9 mouse cellular contexts compared by ENCODE assay signal in genomic region chr13:56108849-56109519, GRCm38 (mm10). TPM values are rescaled to one million over a fixed set of nuclear protein-coding genes. Genes with fewer than 3 reads are reported as not detected.
DNase-seq lines count a peak whose midpoint lies in the region; ATAC-seq and TF ChIP-seq lines count a peak whose summit lies in the region.
"Had no signal": no experiment of that assay in that cellular context is flagged by ENCODE, and none has a peak within 500 bp of the region (broad histone marks: within the 10 kb centered on the region; RNA-seq: fewer than 3 reads in every experiment).

No protein-coding gene starts in this region.

- no peaks in the 10 kb centered on the region for H3K9me3 ChIP-seq in forebrain, embryonic 14.5 days (replicated peaks; ENCODE audit: control insufficient read depth, low read length)
- no peaks in the 10 kb centered on the region for H3K9me3 ChIP-seq in forebrain, embryonic 10.5 days
- H3K9me3 ChIP-seq in kidney, postnatal 0 days (replicated peaks; ENCODE audit: low read length), result no peaks in the 10 kb centered on the region
- no peaks in the 10 kb centered on the region for H3K9me3 ChIP-seq in hindbrain, postnatal 0 days (ENCODE audit: low read length)
- no peaks in the 10 kb centered on the region for H3K9me3 ChIP-seq in neural tube, embryonic 15.5 days (replicated peaks)

- no peak for TF ChIP-seq CTCF in kidney, postnatal 0 days (IDR thresholded peaks at IDR 0.05; ENCODE audit: low read depth)
- no peak for TF ChIP-seq CTCF in hindbrain, postnatal 0 days (IDR thresholded peaks at IDR 0.05; ENCODE audit: low read depth)

- 51% methylated on average over 17 of the region's 17 CpGs for WGBS in forebrain, embryonic 14.5 days
- WGBS in forebrain, embryonic 10.5 days, result 86% methylated on average over 17 of the region's 17 CpGs
- 25% methylated on average over 17 of the region's 17 CpGs for WGBS in kidney, postnatal 0 days
- WGBS in hindbrain, postnatal 0 days, result 48% methylated on average over 17 of the region's 17 CpGs
- WGBS in neural tube, embryonic 15.5 days, result 36% methylated on average over 17 of the region's 17 CpGs

- peak; percentile 46 for DNase-seq in forebrain, embryonic 14.5 days (ENCODE audit: low spot score)
- no peak for DNase-seq in forebrain, embryonic 10.5 days (ENCODE audit: extremely low spot score, low spot score)
- peak; percentile 74 for DNase-seq in kidney, postnatal 0 days (ENCODE audit: low spot score)
- no peak for DNase-seq in kidney, postnatal 10 days
- peak; percentile 39 for DNase-seq in hindbrain, postnatal 0 days (ENCODE audit: low spot score)
- DNase-seq in adrenal gland, postnatal 4 days (ENCODE audit: low spot score in 2 of 2), result no peak
- DNase-seq in right cerebral cortex, adult 18-20 months, result no peak

- peaks cover 26% of the 10 kb centered on the region for H3K4me1 ChIP-seq in forebrain, embryonic 14.5 days (ENCODE audit: control insufficient read depth, insufficient read depth, low read length)
- peaks cover 54% of the 10 kb centered on the region for H3K4me1 ChIP-seq in forebrain, embryonic 10.5 days
- H3K4me1 ChIP-seq in kidney, postnatal 0 days (replicated peaks; ENCODE audit: insufficient read depth, low read length), result peaks cover 51% of the 10 kb centered on the region
- H3K4me1 ChIP-seq in hindbrain, postnatal 0 days (ENCODE audit: insufficient read depth, low read length), result peaks cover 41% of the 10 kb centered on the region
- H3K4me1 ChIP-seq in neural tube, embryonic 15.5 days, result peaks cover 73% of the 10 kb centered on the region

- 0 out of 2 replicates have a peak, but pooled peaks have one; percentile 21 for ATAC-seq in forebrain, embryonic 14.5 days
- peak; percentile 53; the same call in 1 of the 2 replicates for ATAC-seq in kidney, postnatal 0 days (replicated peaks; ENCODE audit: low FRiP score, low read depth)
- peak; percentile 22; the same call in 1 of the 2 replicates for ATAC-seq in hindbrain, postnatal 0 days
- ATAC-seq in neural tube, embryonic 15.5 days (ENCODE audit: low FRiP score), result peak; percentile 39; the same call in 1 of the 2 replicates
- ATAC-seq: Patski had no signal

- H3K4me2 ChIP-seq in forebrain, embryonic 14.5 days (ENCODE audit: low read length), result no peak overlapping the region
- H3K4me2 ChIP-seq in kidney, postnatal 0 days (ENCODE audit: low read length), result no peak overlapping the region
- H3K4me2 ChIP-seq in hindbrain, postnatal 0 days (ENCODE audit: low read depth, low read length), result no peak overlapping the region
- no peak overlapping the region for H3K4me2 ChIP-seq in neural tube, embryonic 15.5 days

- H3K4me3 ChIP-seq in forebrain, embryonic 14.5 days (ENCODE audit: low read depth, low read length), result no peak overlapping the region
- no peak overlapping the region for H3K4me3 ChIP-seq in forebrain, embryonic 10.5 days
- H3K4me3 ChIP-seq in kidney, postnatal 0 days (replicated peaks; ENCODE audit: low read depth, low read length), result no peak overlapping the region
- H3K4me3 ChIP-seq in hindbrain, postnatal 0 days (ENCODE audit: low read length), result no peak overlapping the region
- H3K4me3 ChIP-seq in neural tube, embryonic 15.5 days (replicated peaks), result no peak overlapping the region

- no peaks in the 10 kb centered on the region for H3K27me3 ChIP-seq in forebrain, embryonic 14.5 days (replicated peaks; ENCODE audit: control insufficient read depth, insufficient read depth, low read length)
- H3K27me3 ChIP-seq in forebrain, embryonic 10.5 days (ENCODE audit: poor library complexity, severe bottlenecking), result no peaks in the 10 kb centered on the region
- H3K27me3 ChIP-seq in kidney, postnatal 0 days (ENCODE audit: insufficient read depth, low read length), result no peaks in the 10 kb centered on the region
- H3K27me3 ChIP-seq in hindbrain, postnatal 0 days (ENCODE audit: insufficient read depth, low read length), result no peaks in the 10 kb centered on the region
- no peaks in the 10 kb centered on the region for H3K27me3 ChIP-seq in neural tube, embryonic 15.5 days (replicated peaks)
- H3K27me3 ChIP-seq: Patski had no signal

- H3K36me3 ChIP-seq in forebrain, embryonic 14.5 days (ENCODE audit: control insufficient read depth, insufficient read depth, low read length), result peaks cover 43% of the 10 kb centered on the region
- peaks cover 100% of the 10 kb centered on the region for H3K36me3 ChIP-seq in forebrain, embryonic 10.5 days (replicated peaks)
- H3K36me3 ChIP-seq in kidney, postnatal 0 days (ENCODE audit: insufficient read depth, low read length), result 0 out of 2 replicates have a peak, but pooled peaks cover 3% of the 10 kb centered on the region
- no peaks in the 10 kb centered on the region for H3K36me3 ChIP-seq in hindbrain, postnatal 0 days (ENCODE audit: insufficient read depth, low read length)
- peaks cover 4% of the 10 kb centered on the region; the same call in 1 of the 2 replicates for H3K36me3 ChIP-seq in neural tube, embryonic 15.5 days

- no peak overlapping the region for H3K27ac ChIP-seq in forebrain, embryonic 14.5 days (ENCODE audit: low read depth, low read length)
- H3K27ac ChIP-seq in forebrain, embryonic 10.5 days, result no peak overlapping the region; the same call in 1 of the 2 replicates
- H3K27ac ChIP-seq in kidney, postnatal 0 days, result 0 out of 2 replicates have a peak overlapping the region, but pooled peaks have one; percentile 4
- H3K27ac ChIP-seq in hindbrain, postnatal 0 days, result peak overlapping the region; percentile 41; the same call in 1 of the 2 replicates
- H3K27ac ChIP-seq in neural tube, embryonic 15.5 days (replicated peaks), result peak overlapping the region; percentile 51

- no peak overlapping the region for H3K9ac ChIP-seq in forebrain, embryonic 14.5 days (ENCODE audit: low read length)
- no peak overlapping the region for H3K9ac ChIP-seq in kidney, postnatal 0 days (ENCODE audit: low read depth, low read length)
- no peak overlapping the region for H3K9ac ChIP-seq in hindbrain, postnatal 0 days (replicated peaks; ENCODE audit: low read length)
- H3K9ac ChIP-seq in neural tube, embryonic 15.5 days (replicated peaks), result 0 out of 2 replicates have a peak overlapping the region, but pooled peaks have one; percentile 26

RNA-seq across cellular contexts. Expression of gene H2afy, which starts 27.2 kb away (rescaled TPM):
- 422 and 438 TPM in 2 replicates for polyA plus RNA-seq in forebrain, embryonic 14.5 days (2014; fragmentation: Nextera tagmentation; extraction: Ambion mirVana)
- polyA plus RNA-seq in forebrain, embryonic 10.5 days (2016; fragmentation: Nextera tagmentation; extraction: Ambion mirVana), result 554 and 558 TPM in 2 replicates
- 263 and 267 TPM in 2 replicates for polyA plus RNA-seq in kidney, postnatal 0 days (2015; fragmentation: Nextera tagmentation; extraction: Ambion mirVana)
- total RNA-seq in hindbrain, postnatal 0 days (2014; rRNA removed), result 181 and 192 TPM in 2 replicates
- polyA plus RNA-seq in hindbrain, postnatal 0 days (2015; fragmentation: Nextera tagmentation; extraction: Ambion mirVana), result 175 and 193 TPM in 2 replicates
- 244 and 272 TPM in 2 replicates for polyA plus RNA-seq in neural tube, embryonic 15.5 days (2015; fragmentation: Nextera tagmentation; extraction: Ambion mirVana)
- 100 to 1,000 TPM; 164 to 176 TPM for total RNA-seq in adrenal gland, postnatal 4 days (2021)

Comparison
In these comparisons a context has a peak if more than half of its experiments do, and no peak if none do; other contexts are left out.
1. DNase-seq: peak in forebrain, embryonic 14.5 days (single experiment), kidney, postnatal 0 days (single experiment) and hindbrain, postnatal 0 days (single experiment); none in forebrain, embryonic 10.5 days (single experiment), kidney, postnatal 10 days (single experiment), adrenal gland, postnatal 4 days (0 of 2) and right cerebral cortex, adult 18-20 months (single experiment).
2. H3K27ac ChIP-seq: peak in kidney, postnatal 0 days (single experiment), hindbrain, postnatal 0 days (single experiment) and neural tube, embryonic 15.5 days (single experiment); none in forebrain, embryonic 14.5 days (single experiment) and forebrain, embryonic 10.5 days (single experiment).
3. Peak in every context shown above with its lines, with median percentiles within 50 percentile points of each other: ATAC-seq.